Mouse (Mus musculus) cerebellum, adult 2 months (tissue): Measurements from ENCODE around the gene C330021F23Rik. TPM values are rescaled to one million over a fixed set of nuclear protein-coding genes. Genes with fewer than 3 reads are reported as not detected.
A peak's percentile ranks its signal among the peaks of the same experiment; 100 is the strongest.

Experiments used
- DNase-seq, 2 experiments: peaks; one replicate each; pipeline ENCODE4 v3.0.0; 2021
- H3K27ac ChIP-seq: fragments of 200-500 bp; 2 replicates; pipeline ENCODE4 v1.5.1; 2012; ENCODE audit warnings: low read length, control low read depth, inconsistent platforms; ENCODE audit not compliant: insufficient read depth
- H3K27me3 ChIP-seq: fragments of 200-500 bp; 2 replicates; pipeline ENCODE4 v1.6.1; 2012; ENCODE audit warnings: inconsistent platforms, mild to moderate bottlenecking, low read length, moderate library complexity; ENCODE audit not compliant: control insufficient read depth, insufficient read depth
- H3K4me1 ChIP-seq: fragments of 200-500 bp; 2 replicates; pipeline ENCODE4 v1.6.1; 2011; ENCODE audit warnings: low read length; ENCODE audit not compliant: control insufficient read depth, insufficient read depth
- H3K4me3 ChIP-seq: fragments of 200-500 bp; replicated peaks from 2 replicates; pipeline ENCODE3; 2011; ENCODE audit warnings: mild to moderate bottlenecking, low read depth, low read length, control low read depth; ENCODE audit not compliant: insufficient read depth
- CTCF ChIP-seq: fragments of 200-500 bp; IDR thresholded peaks from 2 replicates; pipeline ENCODE4 v1.5.1; 2011; ENCODE audit warnings: low read depth, mild to moderate bottlenecking, control low read depth, low read length, moderate library complexity, borderline replicate concordance; ENCODE audit not compliant: insufficient read depth
- POLR2A ChIP-seq: fragments of 200-500 bp; IDR thresholded peaks from 2 replicates; pipeline ENCODE4 v1.6.1; 2011; ENCODE audit warnings: low read length, control low read depth, borderline replicate concordance; ENCODE audit not compliant: insufficient read depth
- WGBS: fragments of 180-500 bp; shearing (Covaris S2); methylation state at CpG from one replicate; pipeline ENCODE4 v1.1.7; 2018; 5-methylcytosine and 5-hydroxymethylcytosine counted together
- polyA plus RNA-seq: library from polyadenylated mRNA; depleted of rRNA; stranded (reverse); fragments of >200 nt; gene quantifications from 2 replicates; pipeline ENCODE4 v1.2.3, GENCODE M21; 2012

Gene C330021F23Rik
- polyA plus RNA-seq, 1 experiment: 0.28 TPM

- DNase-seq: peak in 1 of 2 experiments; percentile 34
- TF ChIP-seq POLR2A (no peak), CTCF (no peak)
- 61% methylated on average over 12 of the region's 12 CpGs for WGBS
- H3K27me3 ChIP-seq: no peaks in the 10 kb centered on the region
- H3K4me3 ChIP-seq: no peak overlapping the region
- peaks cover 10% of the 10 kb centered on the region for H3K4me1 ChIP-seq
- H3K27ac ChIP-seq: peak overlapping the region; percentile 28; the same call in 1 of the 2 replicates
Observed at GRCm38 (mm10) chr8:3609046-3609815, 41.4 kb downstream of the C330021F23Rik start.

- TF ChIP-seq CTCF (no peak), POLR2A (no peak)
- Histone ChIP-seq H3K27me3 (no peaks in the 10 kb centered on the region), H3K4me1 (peaks cover 10% of the 10 kb centered on the region), H3K4me3 (no peak overlapping the region), H3K27ac (peak overlapping the region; percentile 28; the same call in 1 of the 2 replicates)
- DNase-seq: no peak
- WGBS: 74% methylated on average over 6 of the region's 6 CpGs
Observed at GRCm38 (mm10) chr8:3609816-3610150, 42.0 kb downstream of the C330021F23Rik start.

- peak within 1 kb of the TSS; percentile 97 for H3K4me3 ChIP-seq
- H3K27me3 ChIP-seq: no peaks in the 10 kb centered on the region
- peak; percentile 99 to 100 for DNase-seq
- under 1% methylated on average over 37 of the region's 37 CpGs for WGBS
- peak; percentile 83 for TF ChIP-seq POLR2A
- no peak for TF ChIP-seq CTCF
- peaks cover 3% of the 10 kb centered on the region; the same call in 1 of the 2 replicates for H3K4me1 ChIP-seq
- H3K27ac ChIP-seq: peak within 1 kb of the TSS; percentile 43; the same call in 1 of the 2 replicates
Observed at GRCm38 (mm10) chr8:3621199-3621970, 53.6 kb downstream of the C330021F23Rik start, which contains the start of the genes Xab2 and Pet100. Gene Xab2, minus strand, starts transcription at chr8:3621316. Gene Pet100, plus strand, starts transcription at chr8:3621548.

GRCm38 (mm10) chr8:3622119-3622518, 54.3 kb downstream of the C330021F23Rik start:
- Histone ChIP-seq H3K27ac (no peak overlapping the region), H3K4me1 (peaks cover 3% of the 10 kb centered on the region; the same call in 1 of the 2 replicates), H3K27me3 (no peaks in the 10 kb centered on the region), H3K4me3 (peak overlapping the region; percentile 39)
- WGBS: 57% methylated on average over 8 of the region's 8 CpGs
- no peak for TF ChIP-seq POLR2A
- no peak for TF ChIP-seq CTCF
- no peak for DNase-seq

GRCm38 (mm10) chr8:3625445-3625844, 57.7 kb downstream of the C330021F23Rik start, which contains the start of gene Pcp2:
Gene Pcp2, minus strand, starts transcription at chr8:3625545.
- Histone ChIP-seq H3K27ac (no peak within 1 kb of the TSS), H3K4me1 (peaks cover 3% of the 10 kb centered on the region; the same call in 1 of the 2 replicates), H3K27me3 (no peaks in the 10 kb centered on the region), H3K4me3 (no peak within 1 kb of the TSS)
- 59% methylated on average over 1 of the region's 1 CpGs for WGBS
- TF ChIP-seq CTCF (no peak), POLR2A (no peak)
- DNase-seq: no peak

- no peak for DNase-seq
- H3K4me3 ChIP-seq: no peak overlapping the region
- WGBS: 57% methylated on average over 5 of the region's 5 CpGs
Observed at GRCm38 (mm10) chr8:3626971-3627370, 59.2 kb downstream of the C330021F23Rik start.

GRCm38 (mm10) chr8:3628014-3628413, 60.2 kb downstream of the C330021F23Rik start:
- peak in 1 of 2 experiments; percentile 42 for DNase-seq
- Histone ChIP-seq H3K4me3 (no peak overlapping the region), H3K4me1 (0 out of 2 replicates have a peak, but pooled peaks cover 3% of the 10 kb centered on the region), H3K27ac (no peak overlapping the region), H3K27me3 (no peaks in the 10 kb centered on the region)
- WGBS: 20% methylated on average over 5 of the region's 5 CpGs
- TF ChIP-seq CTCF (peak; percentile 56), POLR2A (no peak)

More at GRCm38 (mm10) chr8:3626971-3627370, 59.2 kb downstream of the C330021F23Rik start:
- TF ChIP-seq POLR2A: no peak
- no peak for TF ChIP-seq CTCF
- no peaks in the 10 kb centered on the region for H3K27me3 ChIP-seq
- H3K4me1 ChIP-seq: peaks cover 3% of the 10 kb centered on the region; the same call in 1 of the 2 replicates
- no peak overlapping the region for H3K27ac ChIP-seq
